Comparison of ENCODE assay signal across 11 mouse cellular contexts in the genomic region with DNA sequence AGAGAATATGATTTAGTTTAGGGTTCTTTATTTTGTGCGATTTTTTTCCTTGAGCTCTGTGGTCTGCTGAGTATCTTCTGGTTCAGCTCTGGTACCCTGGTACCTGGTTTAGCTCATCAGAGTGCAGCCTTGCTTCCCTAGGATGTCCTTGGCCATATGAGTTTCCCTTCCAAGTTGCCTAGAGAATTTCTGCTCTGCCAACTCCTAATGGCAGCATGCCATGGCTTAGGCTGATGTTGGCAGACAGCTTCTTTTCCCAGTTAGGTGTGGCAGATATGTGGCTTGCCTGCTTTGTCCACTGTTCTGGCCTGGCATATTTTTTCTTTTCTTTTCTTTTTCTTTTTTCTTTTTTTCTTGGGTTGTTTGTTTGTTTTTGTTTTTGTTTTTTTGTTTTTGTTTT. TPM values are rescaled to one million over a fixed set of nuclear protein-coding genes. Genes with fewer than 3 reads are reported as not detected.
DNase-seq lines count a peak whose midpoint lies in the region; ATAC-seq lines count a peak whose summit lies in the region.
"Had no signal": no experiment of that assay in that cellular context is flagged by ENCODE, and none has a peak within 500 bp of the region (broad histone marks: within the 10 kb centered on the region; RNA-seq: fewer than 3 reads in every experiment).

No protein-coding gene starts in this region.

- H3K4me3 ChIP-seq in forebrain, embryonic 14.5 days (ENCODE audit: low read depth, low read length): no peak overlapping the region
- no peak overlapping the region for H3K4me3 ChIP-seq in forebrain, embryonic 11.5 days (ENCODE audit: low read depth, low read length)
- no peak overlapping the region for H3K4me3 ChIP-seq in forebrain, embryonic 16.5 days (replicated peaks; ENCODE audit: low read length)
- H3K4me3 ChIP-seq: liver, embryonic 13.5 days had no signal

- no peak for ATAC-seq in forebrain, embryonic 14.5 days
- no peak for ATAC-seq in forebrain, embryonic 11.5 days (replicated peaks; ENCODE audit: low FRiP score)
- no peak for ATAC-seq in forebrain, embryonic 16.5 days

- H3K9me3 ChIP-seq in forebrain, embryonic 14.5 days (replicated peaks; ENCODE audit: control insufficient read depth, low read length): no peaks in the 10 kb centered on the region
- no peaks in the 10 kb centered on the region for H3K9me3 ChIP-seq in forebrain, embryonic 11.5 days (ENCODE audit: control insufficient read depth, low read length)
- no peaks in the 10 kb centered on the region for H3K9me3 ChIP-seq in forebrain, embryonic 16.5 days (ENCODE audit: control insufficient read depth, low read length)
- H3K9me3 ChIP-seq: liver, embryonic 13.5 days had no signal

- no peak overlapping the region for H3K9ac ChIP-seq in forebrain, embryonic 14.5 days (ENCODE audit: low read length)
- no peak overlapping the region for H3K9ac ChIP-seq in forebrain, embryonic 11.5 days (ENCODE audit: low read length)
- H3K9ac ChIP-seq in forebrain, embryonic 16.5 days (replicated peaks; ENCODE audit: low read depth, low read length): no peak overlapping the region
- H3K9ac ChIP-seq: liver, embryonic 13.5 days had no signal

- no peaks in the 10 kb centered on the region for H3K27me3 ChIP-seq in forebrain, embryonic 14.5 days (replicated peaks; ENCODE audit: control insufficient read depth, insufficient read depth, low read length)
- no peaks in the 10 kb centered on the region for H3K27me3 ChIP-seq in forebrain, embryonic 11.5 days (ENCODE audit: control insufficient read depth, insufficient read depth, low read length)
- no peaks in the 10 kb centered on the region for H3K27me3 ChIP-seq in forebrain, embryonic 16.5 days (replicated peaks; ENCODE audit: control insufficient read depth, insufficient read depth, low read length)
- H3K27me3 ChIP-seq: liver, embryonic 13.5 days had no signal

- DNase-seq in forebrain, embryonic 14.5 days (ENCODE audit: low spot score): peak; percentile 71
- no peak for DNase-seq in forebrain, embryonic 11.5 days (ENCODE audit: low spot score)
- DNase-seq in adrenal gland, postnatal 4 days (ENCODE audit: low spot score in 2 of 2): peak; percentile 22 to 59
- peak; percentile 64 to 76 for DNase-seq in gastrocnemius, adult 8-10 months (ENCODE audit: low spot score in 2 of 2)
- peak; percentile 33 to 61 for DNase-seq in layer of hippocampus, adult 18-20 months (ENCODE audit: low spot score in 2 of 2)
- peak; percentile 87 for DNase-seq in lung, postnatal 36 days
- DNase-seq in thymus, postnatal 0 days (ENCODE audit: low spot score): no peak
- DNase-seq: liver, embryonic 13.5 days had no signal

- H3K27ac ChIP-seq in forebrain, embryonic 14.5 days (ENCODE audit: low read depth, low read length): no peak overlapping the region
- no peak overlapping the region for H3K27ac ChIP-seq in forebrain, embryonic 11.5 days (ENCODE audit: low read depth, low read length)
- no peak overlapping the region for H3K27ac ChIP-seq in forebrain, embryonic 16.5 days (ENCODE audit: low read length)
- H3K27ac ChIP-seq: liver, embryonic 13.5 days had no signal

- H3K4me1 ChIP-seq in forebrain, embryonic 14.5 days (ENCODE audit: control insufficient read depth, insufficient read depth, low read length): no peaks in the 10 kb centered on the region
- no peaks in the 10 kb centered on the region for H3K4me1 ChIP-seq in forebrain, embryonic 11.5 days (replicated peaks; ENCODE audit: control insufficient read depth, insufficient read depth, low read length)
- H3K4me1 ChIP-seq in forebrain, embryonic 16.5 days (replicated peaks; ENCODE audit: control insufficient read depth, insufficient read depth, low read length): no peaks in the 10 kb centered on the region; the same call in 1 of the 2 replicates

- H3K36me3 ChIP-seq in forebrain, embryonic 14.5 days (ENCODE audit: control insufficient read depth, insufficient read depth, low read length): no peaks in the 10 kb centered on the region
- no peaks in the 10 kb centered on the region for H3K36me3 ChIP-seq in forebrain, embryonic 11.5 days (ENCODE audit: control insufficient read depth, insufficient read depth, low read length)
- no peaks in the 10 kb centered on the region for H3K36me3 ChIP-seq in forebrain, embryonic 16.5 days (ENCODE audit: control insufficient read depth, insufficient read depth)
- H3K36me3 ChIP-seq: liver, embryonic 13.5 days had no signal

- no peak overlapping the region for H3K4me2 ChIP-seq in forebrain, embryonic 14.5 days (ENCODE audit: low read length)
- H3K4me2 ChIP-seq in forebrain, embryonic 11.5 days (ENCODE audit: low read depth, low read length, severe bottlenecking): no peak overlapping the region
- no peak overlapping the region for H3K4me2 ChIP-seq in forebrain, embryonic 16.5 days (ENCODE audit: low read length)
- H3K4me2 ChIP-seq: liver, embryonic 13.5 days had no signal

- 80% methylated on average over 1 of the region's 1 CpGs for WGBS in forebrain, embryonic 14.5 days
- 95% methylated on average over 1 of the region's 1 CpGs for whole genome bisulfite sequencing in forebrain, embryonic 11.5 days
- 94% methylated on average over 1 of the region's 1 CpGs for WGBS in forebrain, embryonic 16.5 days

RNA-seq across cellular contexts. Expression of gene Rabep1, which starts 25.8 kb away (rescaled TPM):
- 50.3 and 62.7 TPM in 2 replicates for polyA plus RNA-seq in forebrain, embryonic 14.5 days (2014; fragmentation: Nextera tagmentation; extraction: Ambion mirVana)
- 41.2 and 42.7 TPM in 2 replicates for polyA plus RNA-seq in forebrain, embryonic 11.5 days (2014; fragmentation: Nextera tagmentation; extraction: Ambion mirVana)
- total RNA-seq in adrenal gland, postnatal 4 days (2021): 10 to 100 TPM; 95.2 to 96.0 TPM
- 10 to 100 TPM; 36.0 to 42.2 (median 41.6) TPM for total RNA-seq in gastrocnemius, adult 8-10 months (2022)
- total RNA-seq in layer of hippocampus, adult 18-20 months (2021): 100 to 1,000 TPM; 128 to 130 TPM
- polyA plus RNA-seq in thymus, postnatal 0 days (2015; fragmentation: Nextera tagmentation; extraction: Ambion mirVana): 35.6 and 38.1 TPM in 2 replicates
- 77.9 and 82.8 TPM in 2 replicates for polyA plus RNA-seq in forebrain, embryonic 16.5 days (2015; fragmentation: Nextera tagmentation; extraction: Ambion mirVana)

RNA-seq across cellular contexts. Expression of gene Scimp, which starts 58.0 kb away (rescaled TPM):
- not detected in 2 replicates for polyA plus RNA-seq in forebrain, embryonic 14.5 days (2014; fragmentation: Nextera tagmentation; extraction: Ambion mirVana)
- not detected in 2 replicates for polyA plus RNA-seq in forebrain, embryonic 11.5 days (2014; fragmentation: Nextera tagmentation; extraction: Ambion mirVana)
- under 1 TPM; 0.48 to 0.68 TPM for total RNA-seq in adrenal gland, postnatal 4 days (2021)
- total RNA-seq in gastrocnemius, adult 8-10 months (2022): not detected
- total RNA-seq in layer of hippocampus, adult 18-20 months (2021): not detected
- 2.1 and 3.1 TPM in 2 replicates for polyA plus RNA-seq in thymus, postnatal 0 days (2015; fragmentation: Nextera tagmentation; extraction: Ambion mirVana)
- polyA plus RNA-seq in forebrain, embryonic 16.5 days (2015; fragmentation: Nextera tagmentation; extraction: Ambion mirVana): not detected in 2 replicates
- total RNA-seq: common myeloid progenitor, adult 5-6 weeks had no signal
- polyA plus RNA-seq: C2C12 had no signal

Comparison
In these comparisons a context has a peak if more than half of its experiments do, and no peak if none do; other contexts are left out.
1. DNase-seq: peak in forebrain, embryonic 14.5 days (single experiment), adrenal gland, postnatal 4 days (2 of 2), gastrocnemius, adult 8-10 months (2 of 2), layer of hippocampus, adult 18-20 months (2 of 2) and lung, postnatal 36 days (single experiment); none in forebrain, embryonic 11.5 days (single experiment) and thymus, postnatal 0 days (single experiment).